17 mouse cellular contexts compared by ENCODE assay signal in the genomic region with DNA sequence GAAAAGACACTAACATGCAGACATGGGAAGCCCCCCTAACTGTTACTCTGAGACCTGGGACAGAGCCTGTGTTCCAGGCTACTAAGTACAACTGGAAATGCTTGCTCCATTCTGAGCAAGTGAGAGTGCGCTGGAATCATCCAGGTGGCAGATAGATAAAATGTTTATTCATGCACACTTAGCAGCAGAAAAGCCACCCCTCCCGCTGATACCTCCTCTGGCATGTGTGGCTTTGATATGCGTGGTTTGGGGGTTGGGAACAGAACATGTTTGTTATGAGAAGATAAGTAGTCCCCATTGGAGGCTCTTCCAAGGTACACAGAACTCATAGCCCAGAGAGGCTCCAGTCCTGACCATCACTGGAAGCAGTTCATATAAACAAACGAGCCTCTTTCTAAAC. TPM values are rescaled to one million over a fixed set of nuclear protein-coding genes. Genes with fewer than 3 reads are reported as not detected.
DNase-seq lines count a peak whose midpoint lies in the region; ATAC-seq and TF ChIP-seq lines count a peak whose summit lies in the region.
"Had no signal": no experiment of that assay in that cellular context is flagged by ENCODE, and none has a peak within 500 bp of the region (broad histone marks: within the 10 kb centered on the region; RNA-seq: fewer than 3 reads in every experiment).

No protein-coding gene starts in this region.

- H3K9me3 ChIP-seq in lung, embryonic 14.5 days (ENCODE audit: low read depth, low read length), result no peaks in the 10 kb centered on the region
- H3K9me3 ChIP-seq in liver, embryonic 14.5 days (ENCODE audit: control insufficient read depth, low read length), result peaks cover 5% of the 10 kb centered on the region
- no peaks in the 10 kb centered on the region; the same call in 1 of the 2 replicates for H3K9me3 ChIP-seq in stomach, embryonic 15.5 days

- no peaks in the 10 kb centered on the region for H3K27me3 ChIP-seq in lung, embryonic 14.5 days (ENCODE audit: insufficient read depth, low read length)
- H3K27me3 ChIP-seq in liver, embryonic 14.5 days (ENCODE audit: control insufficient read depth, insufficient read depth, low read length), result no peaks in the 10 kb centered on the region
- no peaks in the 10 kb centered on the region for H3K27me3 ChIP-seq in stomach, embryonic 15.5 days (replicated peaks)
- H3K27me3 ChIP-seq: hindbrain, embryonic 13.5 days; neural tube, embryonic 13.5 days had no signal

- WGBS in lung, embryonic 14.5 days, result 32% methylated on average over 4 of the region's 4 CpGs
- WGBS in liver, embryonic 14.5 days (ENCODE audit: insufficient replicate concordance), result 16% methylated on average over 4 of the region's 4 CpGs
- 34% methylated on average over 4 of the region's 4 CpGs for WGBS in stomach, embryonic 15.5 days

- peak; percentile 99 for TF ChIP-seq EP300 in liver, embryonic 14.5 days (IDR thresholded peaks at IDR 0.05; ENCODE audit: low read depth)

- TF ChIP-seq CTCF in lung, embryonic 14.5 days (IDR thresholded peaks at IDR 0.05; ENCODE audit: low read depth), result no peak
- TF ChIP-seq CTCF in liver, embryonic 14.5 days (IDR thresholded peaks at IDR 0.05; ENCODE audit: low read depth), result no peak

- H3K4me3 ChIP-seq in lung, embryonic 14.5 days (ENCODE audit: low read depth, low read length), result no peak overlapping the region
- H3K4me3 ChIP-seq in liver, embryonic 14.5 days (ENCODE audit: insufficient read depth in 1 of 2, low read depth in 2 of 2, low read length in 2 of 2), result peak overlapping the region; percentile 26 to 49
- no peak overlapping the region for H3K4me3 ChIP-seq in stomach, embryonic 15.5 days (replicated peaks)
- H3K4me3 ChIP-seq: hindbrain, embryonic 13.5 days; neural tube, embryonic 13.5 days had no signal

- no peak overlapping the region for H3K4me2 ChIP-seq in lung, embryonic 14.5 days
- peak overlapping the region; percentile 84 for H3K4me2 ChIP-seq in liver, embryonic 14.5 days (ENCODE audit: low read depth)
- H3K4me2 ChIP-seq in stomach, embryonic 15.5 days, result no peak overlapping the region
- H3K4me2 ChIP-seq: hindbrain, embryonic 13.5 days; neural tube, embryonic 13.5 days had no signal

- no peak for DNase-seq in lung, embryonic 14.5 days
- DNase-seq in lung, postnatal 10 days, result no peak
- DNase-seq in liver, embryonic 14.5 days (ENCODE audit: low read depth in 3 of 3, low spot score in 3 of 3), result peak; percentile 94 to 96 (median 95)
- DNase-seq in urinary bladder, postnatal 14 days (ENCODE audit: low spot score), result no peak
- DNase-seq in urinary bladder, adult 18-20 months (ENCODE audit: low spot score in 2 of 2), result no peak
- DNase-seq in cerebellum, postnatal 25 days, result no peak
- DNase-seq: adrenal gland, postnatal 25 days; B cell, adult 2 months; cerebellum, adult 11-12 months; forebrain, postnatal 0 days; gastrocnemius, postnatal 14 days; kidney, adult 2 months; thymus, postnatal 14 days had no signal

- no peaks in the 10 kb centered on the region for H3K4me1 ChIP-seq in lung, embryonic 14.5 days (ENCODE audit: insufficient read depth)
- peaks cover 50 to 55% of the 10 kb centered on the region in 2 experiments for H3K4me1 ChIP-seq in liver, embryonic 14.5 days (replicated peaks; ENCODE audit: control insufficient read depth in 2 of 2, insufficient read depth in 2 of 2, low read length in 1 of 2)
- no peaks in the 10 kb centered on the region for H3K4me1 ChIP-seq in stomach, embryonic 15.5 days

- H3K36me3 ChIP-seq in lung, embryonic 14.5 days (ENCODE audit: insufficient read depth), result no peaks in the 10 kb centered on the region
- no peaks in the 10 kb centered on the region for H3K36me3 ChIP-seq in liver, embryonic 14.5 days (replicated peaks; ENCODE audit: control insufficient read depth, insufficient read depth, low read depth)
- no peaks in the 10 kb centered on the region for H3K36me3 ChIP-seq in stomach, embryonic 15.5 days
- H3K36me3 ChIP-seq: hindbrain, embryonic 13.5 days; neural tube, embryonic 13.5 days had no signal

- no peak; the same call in 1 of the 2 replicates for ATAC-seq in lung, embryonic 14.5 days (ENCODE audit: insufficient read depth)
- peak; percentile 53 for ATAC-seq in common myeloid progenitor, adult 5-6 weeks (replicated peaks; ENCODE audit: low read depth, poor library complexity, severe bottlenecking)
- peak; percentile 93 for ATAC-seq in liver, embryonic 14.5 days (ENCODE audit: insufficient read depth)
- ATAC-seq in stomach, embryonic 15.5 days (ENCODE audit: insufficient read depth, low FRiP score, low read depth), result peak; percentile 91
- ATAC-seq: forebrain, postnatal 0 days had no signal

- no peak overlapping the region for H3K9ac ChIP-seq in lung, embryonic 14.5 days
- peak overlapping the region; percentile 78 for H3K9ac ChIP-seq in liver, embryonic 14.5 days (replicated peaks)
- H3K9ac ChIP-seq in stomach, embryonic 15.5 days, result no peak overlapping the region
- H3K9ac ChIP-seq: forebrain, postnatal 0 days; hindbrain, embryonic 13.5 days; neural tube, embryonic 13.5 days had no signal

- peak overlapping the region; percentile 24; the same call in 1 of the 2 replicates for H3K27ac ChIP-seq in lung, embryonic 14.5 days (ENCODE audit: low read depth)
- H3K27ac ChIP-seq in liver, embryonic 14.5 days, result peak overlapping the region; percentile 100
- no peak overlapping the region for H3K27ac ChIP-seq in stomach, embryonic 15.5 days
- H3K27ac ChIP-seq: hindbrain, embryonic 13.5 days; neural tube, embryonic 13.5 days had no signal

RNA-seq across cellular contexts. Expression of a gene that starts 19.9 kb away (rescaled TPM):
- 479 and 486 TPM in 2 replicates for polyA plus RNA-seq in lung, embryonic 14.5 days (2014; fragmentation: Nextera tagmentation; extraction: Ambion mirVana)
- total RNA-seq in common myeloid progenitor, adult 5-6 weeks (2017), result 309 and 347 TPM in 2 replicates
- polyA plus RNA-seq in liver, embryonic 14.5 days (2012; rRNA removed), result 64.1 and 112 TPM in 2 replicates
- polyA plus RNA-seq in liver, embryonic 14.5 days (2014; fragmentation: Nextera tagmentation; extraction: Ambion mirVana), result 411 and 432 TPM in 2 replicates
- 575 TPM in 2 replicates for polyA plus RNA-seq in stomach, embryonic 15.5 days (2015; fragmentation: Nextera tagmentation; extraction: Ambion mirVana)

RNA-seq across cellular contexts. Expression of a gene that starts 32.3 kb away (rescaled TPM):
- 8.1 and 10.8 TPM in 2 replicates for polyA plus RNA-seq in lung, embryonic 14.5 days (2014; fragmentation: Nextera tagmentation; extraction: Ambion mirVana)
- not detected in 2 replicates for total RNA-seq in common myeloid progenitor, adult 5-6 weeks (2017)
- polyA plus RNA-seq in liver, embryonic 14.5 days (2012; rRNA removed), result 0.61 and 0.91 TPM in 2 replicates
- 0.42 and 0.53 TPM in 2 replicates for polyA plus RNA-seq in liver, embryonic 14.5 days (2014; fragmentation: Nextera tagmentation; extraction: Ambion mirVana)
- polyA plus RNA-seq in stomach, embryonic 15.5 days (2015; fragmentation: Nextera tagmentation; extraction: Ambion mirVana), result 25.4 and 30.3 TPM in 2 replicates
- total RNA-seq: adrenal gland, postnatal 25 days had no signal

RNA-seq across cellular contexts. Expression of a gene that starts 56.4 kb away (rescaled TPM):
- 57.3 and 62.0 TPM in 2 replicates for polyA plus RNA-seq in lung, embryonic 14.5 days (2014; fragmentation: Nextera tagmentation; extraction: Ambion mirVana)
- total RNA-seq in common myeloid progenitor, adult 5-6 weeks (2017), result 60.4 and 76.4 TPM in 2 replicates
- 14.6 and 24.6 TPM in 2 replicates for polyA plus RNA-seq in liver, embryonic 14.5 days (2012; rRNA removed)
- 18.0 and 19.5 TPM in 2 replicates for polyA plus RNA-seq in liver, embryonic 14.5 days (2014; fragmentation: Nextera tagmentation; extraction: Ambion mirVana)
- polyA plus RNA-seq in stomach, embryonic 15.5 days (2015; fragmentation: Nextera tagmentation; extraction: Ambion mirVana), result 33.9 and 34.9 TPM in 2 replicates

Comparison
In these comparisons a context has a peak if more than half of its experiments do, and no peak if none do; other contexts are left out.
1. DNase-seq: peak in liver, embryonic 14.5 days (3 of 3); none in lung, embryonic 14.5 days (single experiment), lung, postnatal 10 days (single experiment), urinary bladder, postnatal 14 days (single experiment), urinary bladder, adult 18-20 months (0 of 2) and cerebellum, postnatal 25 days (0 of 2).
2. H3K4me3 ChIP-seq: peak in liver, embryonic 14.5 days (2 of 2); none in lung, embryonic 14.5 days (single experiment) and stomach, embryonic 15.5 days (single experiment).